Mouse (Mus musculus): ENCODE data around the gene Mroh7.

The Mroh7 gene

DNA sequence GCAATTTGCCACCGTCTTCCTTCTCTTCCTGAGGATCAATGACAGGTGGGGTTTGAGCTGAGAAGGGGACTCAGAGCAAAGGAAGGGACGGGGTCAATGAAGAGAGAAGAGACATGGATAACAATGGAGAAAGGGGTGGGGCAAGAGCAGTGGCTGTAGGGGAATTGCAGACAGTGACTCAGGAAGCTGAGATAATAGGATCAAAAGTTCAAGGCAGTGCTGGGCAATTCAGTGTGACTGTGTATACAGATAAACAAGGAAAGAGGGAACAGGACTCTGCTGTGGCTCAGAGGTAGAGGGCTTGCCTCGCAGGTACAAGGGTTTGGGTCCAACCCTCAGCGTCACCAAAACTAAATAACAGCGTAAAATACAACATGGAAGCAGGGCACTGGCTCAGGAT lies 22.8 kb downstream of the Mroh7 start:
- H3K4me3 ChIP-seq (replicated peaks; ENCODE audit: low read length): no peak overlapping the region
- no peaks in the 10 kb centered on the region for H3K36me3 ChIP-seq (ENCODE audit: insufficient read depth, low read length)
- H3K27me3 ChIP-seq (ENCODE audit: insufficient read depth, low read length): peaks cover 12% of the 10 kb centered on the region
- no peak for TF ChIP-seq CTCF (conservative IDR thresholded peaks at IDR 0.05; ENCODE audit: low read length)
- TF ChIP-seq POU5F1 (IDR thresholded peaks at IDR 0.05; ENCODE audit: borderline replicate concordance, low read length): no peak
- no peak for TF ChIP-seq NANOG (IDR thresholded peaks at IDR 0.05; ENCODE audit: borderline replicate concordance, low read length)
- no peaks in the 10 kb centered on the region for H3K9me3 ChIP-seq (ENCODE audit: low read length)
- H3K4me1 ChIP-seq (replicated peaks; ENCODE audit: low read depth, low read length): peaks cover 45% of the 10 kb centered on the region

- peaks cover 27% of the 10 kb centered on the region for H3K27me3 ChIP-seq (ENCODE audit: insufficient read depth, low read length)
- no peaks in the 10 kb centered on the region for H3K9me3 ChIP-seq (ENCODE audit: low read length)
- H3K4me1 ChIP-seq (replicated peaks; ENCODE audit: low read depth, low read length): peaks cover 45% of the 10 kb centered on the region
- H3K4me3 ChIP-seq (replicated peaks; ENCODE audit: low read length): no peak overlapping the region
- no peak for TF ChIP-seq CTCF (conservative IDR thresholded peaks at IDR 0.05; ENCODE audit: low read length)
- TF ChIP-seq NANOG (IDR thresholded peaks at IDR 0.05; ENCODE audit: borderline replicate concordance, low read length): no peak
- no peak for TF ChIP-seq POU5F1 (IDR thresholded peaks at IDR 0.05; ENCODE audit: borderline replicate concordance, low read length)
- no peaks in the 10 kb centered on the region for H3K36me3 ChIP-seq (ENCODE audit: insufficient read depth, low read length)
Observed at GRCm38 (mm10) chr4:106705096-106705665, 25.5 kb downstream of the Mroh7 start.

DNA sequence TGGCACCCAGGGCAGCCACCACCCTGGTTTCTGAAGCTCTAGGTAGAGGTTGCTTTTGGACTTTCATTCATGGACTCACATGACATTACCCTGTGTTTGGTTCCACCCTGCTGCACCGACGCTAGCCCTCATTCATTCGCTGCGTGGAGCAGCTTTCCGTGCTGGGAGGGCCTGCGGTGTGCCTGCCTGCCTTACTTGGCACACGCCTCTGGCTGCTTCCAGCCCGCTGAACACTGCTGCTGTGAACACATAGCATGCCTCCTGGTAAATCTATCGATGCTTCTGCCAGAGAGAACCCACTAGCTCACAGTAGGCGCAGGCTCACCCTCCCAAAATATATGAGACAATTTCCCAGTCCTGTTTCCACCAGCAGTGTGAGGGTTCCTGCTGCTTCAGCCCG lies 26.3 kb downstream of the Mroh7 start:
- Histone ChIP-seq H3K4me1 (replicated peaks; ENCODE audit: low read depth, low read length) (peaks cover 52% of the 10 kb centered on the region), H3K36me3 (ENCODE audit: insufficient read depth, low read length) (no peaks in the 10 kb centered on the region), H3K4me3 (replicated peaks; ENCODE audit: low read length) (0 out of 2 replicates have a peak overlapping the region, but pooled peaks have one; percentile 5), H3K27me3 (ENCODE audit: insufficient read depth, low read length) (peaks cover 27% of the 10 kb centered on the region), H3K9me3 (ENCODE audit: low read length) (no peaks in the 10 kb centered on the region)
- TF ChIP-seq CTCF (conservative IDR thresholded peaks at IDR 0.05; ENCODE audit: low read length) (no peak), NANOG (IDR thresholded peaks at IDR 0.05; ENCODE audit: borderline replicate concordance, low read length) (no peak), POU5F1 (IDR thresholded peaks at IDR 0.05; ENCODE audit: borderline replicate concordance, low read length) (no peak)

- Histone ChIP-seq H3K27me3 (ENCODE audit: insufficient read depth, low read length) (peaks cover 27% of the 10 kb centered on the region), H3K9me3 (ENCODE audit: low read length) (no peaks in the 10 kb centered on the region), H3K4me3 (replicated peaks; ENCODE audit: low read length) (no peak overlapping the region), H3K36me3 (ENCODE audit: insufficient read depth, low read length) (no peaks in the 10 kb centered on the region), H3K4me1 (replicated peaks; ENCODE audit: low read depth, low read length) (peaks cover 52% of the 10 kb centered on the region)
- TF ChIP-seq CTCF (conservative IDR thresholded peaks at IDR 0.05; ENCODE audit: low read length) (no peak), NANOG (IDR thresholded peaks at IDR 0.05; ENCODE audit: borderline replicate concordance, low read length) (no peak), POU5F1 (IDR thresholded peaks at IDR 0.05; ENCODE audit: borderline replicate concordance, low read length) (no peak)
Observed at GRCm38 (mm10) chr4:106703956-106704355, 26.8 kb downstream of the Mroh7 start.

- peaks cover 28% of the 10 kb centered on the region for H3K4me1 ChIP-seq (replicated peaks; ENCODE audit: low read depth, low read length)
- no peaks in the 10 kb centered on the region for H3K9me3 ChIP-seq (ENCODE audit: low read length)
- TF ChIP-seq NANOG (IDR thresholded peaks at IDR 0.05; ENCODE audit: borderline replicate concordance, low read length): no peak
- TF ChIP-seq CTCF (conservative IDR thresholded peaks at IDR 0.05; ENCODE audit: low read length): no peak
- TF ChIP-seq POU5F1 (IDR thresholded peaks at IDR 0.05; ENCODE audit: borderline replicate concordance, low read length): no peak
- no peak overlapping the region for H3K4me3 ChIP-seq (replicated peaks; ENCODE audit: low read length)
- H3K36me3 ChIP-seq (ENCODE audit: insufficient read depth, low read length): no peaks in the 10 kb centered on the region
- peaks cover 31% of the 10 kb centered on the region for H3K27me3 ChIP-seq (ENCODE audit: insufficient read depth, low read length)
Observed at GRCm38 (mm10) chr4:106700798-106701197, 29.9 kb downstream of the Mroh7 start.

- Histone ChIP-seq H3K36me3 (ENCODE audit: insufficient read depth, low read length) (no peaks in the 10 kb centered on the region), H3K27me3 (ENCODE audit: insufficient read depth, low read length) (peaks cover 31% of the 10 kb centered on the region), H3K9me3 (ENCODE audit: low read length) (no peaks in the 10 kb centered on the region), H3K4me1 (replicated peaks; ENCODE audit: low read depth, low read length) (peaks cover 20% of the 10 kb centered on the region), H3K4me3 (replicated peaks; ENCODE audit: low read length) (no peak overlapping the region)
- TF ChIP-seq NANOG (IDR thresholded peaks at IDR 0.05; ENCODE audit: borderline replicate concordance, low read length): no peak
- peak; percentile 34; the same call in 1 of the 2 replicates for TF ChIP-seq CTCF (conservative IDR thresholded peaks at IDR 0.05; ENCODE audit: low read length)
- TF ChIP-seq POU5F1 (IDR thresholded peaks at IDR 0.05; ENCODE audit: borderline replicate concordance, low read length): no peak
Observed at GRCm38 (mm10) chr4:106699989-106700388, 30.7 kb downstream of the Mroh7 start.

DNA sequence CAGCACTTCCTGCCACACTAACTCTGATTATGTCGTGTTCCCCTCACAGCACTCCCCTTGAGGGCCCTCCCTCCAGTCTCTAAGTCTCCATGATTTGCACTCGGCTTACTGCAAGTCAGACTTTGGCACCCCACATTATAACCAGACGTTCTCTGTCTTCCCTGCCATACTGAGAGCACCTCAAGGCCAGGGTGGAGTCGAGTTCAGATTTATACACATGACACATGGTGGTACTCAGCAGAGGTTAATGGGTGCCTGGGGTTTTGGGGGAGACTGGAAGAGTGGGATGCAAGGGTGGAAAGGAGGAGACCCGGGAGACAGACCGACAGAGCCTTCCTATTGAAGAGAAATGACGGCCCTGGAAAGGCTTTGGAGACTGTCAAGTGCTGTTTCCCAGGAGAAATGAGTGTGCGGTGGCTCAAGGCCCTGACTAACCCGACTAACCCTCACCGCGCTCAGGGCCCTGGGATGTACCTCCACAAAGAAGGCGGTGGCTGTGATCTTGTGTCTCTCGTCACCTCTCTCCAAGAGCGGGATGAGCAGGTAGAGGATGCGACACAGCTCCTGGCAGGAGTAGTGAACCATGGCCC lies 36.8 kb downstream of the Mroh7 start:
- Histone ChIP-seq H3K36me3 (ENCODE audit: insufficient read depth, low read length) (no peaks in the 10 kb centered on the region), H3K4me1 (replicated peaks; ENCODE audit: low read depth, low read length) (no peaks in the 10 kb centered on the region), H3K27me3 (ENCODE audit: insufficient read depth, low read length) (0 out of 2 replicates have a peak, but pooled peaks cover 15% of the 10 kb centered on the region), H3K9me3 (ENCODE audit: low read length) (no peaks in the 10 kb centered on the region), H3K4me3 (replicated peaks; ENCODE audit: low read length) (no peak overlapping the region)
- TF ChIP-seq CTCF (conservative IDR thresholded peaks at IDR 0.05; ENCODE audit: low read length) (no peak), POU5F1 (IDR thresholded peaks at IDR 0.05; ENCODE audit: borderline replicate concordance, low read length) (no peak), NANOG (IDR thresholded peaks at IDR 0.05; ENCODE audit: borderline replicate concordance, low read length) (no peak)

DNA sequence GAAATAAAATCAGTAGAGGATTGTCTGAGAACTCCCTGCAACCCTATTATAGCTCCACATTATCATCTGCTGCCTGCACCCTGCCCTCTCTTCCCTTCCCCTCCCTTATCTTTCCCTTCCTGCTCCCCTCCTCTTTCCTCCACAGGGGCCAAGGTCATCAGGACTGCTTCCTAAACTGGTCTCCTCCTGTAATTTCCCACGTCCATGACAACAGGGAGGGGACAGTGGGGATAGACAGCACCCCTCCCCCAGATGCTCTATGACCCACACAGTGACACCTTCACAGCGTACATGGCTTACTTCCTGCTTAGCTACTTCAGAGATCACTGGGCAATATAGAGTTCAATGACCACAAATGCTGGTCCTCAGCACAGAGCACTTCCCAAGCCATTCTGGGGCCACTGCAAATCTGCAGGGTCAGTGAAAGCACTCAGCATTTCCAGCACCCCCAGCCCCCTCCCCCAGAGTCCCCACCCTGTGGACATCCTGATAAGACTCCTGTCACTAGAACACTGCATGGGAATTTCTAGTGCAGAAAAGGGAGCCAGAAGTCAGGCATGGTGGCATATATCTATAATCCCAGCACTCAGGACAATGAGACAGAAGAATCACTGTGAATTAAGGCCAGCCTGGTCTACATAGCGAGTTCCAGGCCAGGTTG lies 42.0 kb downstream of the Mroh7 start:
- no peak overlapping the region for H3K4me3 ChIP-seq (replicated peaks; ENCODE audit: low read length)
- no peaks in the 10 kb centered on the region for H3K36me3 ChIP-seq (ENCODE audit: insufficient read depth, low read length)
- H3K27me3 ChIP-seq (ENCODE audit: insufficient read depth, low read length): peaks cover 15% of the 10 kb centered on the region; the same call in 1 of the 2 replicates
- no peak for TF ChIP-seq NANOG (IDR thresholded peaks at IDR 0.05; ENCODE audit: borderline replicate concordance, low read length)
- no peak for TF ChIP-seq CTCF (conservative IDR thresholded peaks at IDR 0.05; ENCODE audit: low read length)
- TF ChIP-seq POU5F1 (IDR thresholded peaks at IDR 0.05; ENCODE audit: borderline replicate concordance, low read length): no peak
- H3K4me1 ChIP-seq (replicated peaks; ENCODE audit: low read depth, low read length): no peaks in the 10 kb centered on the region
- no peaks in the 10 kb centered on the region for H3K9me3 ChIP-seq (ENCODE audit: low read length)
